Mouse (Mus musculus): Measurements from ENCODE around the gene Cldn17. TPM values are rescaled to one million over a fixed set of nuclear protein-coding genes. Genes with fewer than 3 reads are reported as not detected.

Cldn17 gene
- total RNA-seq (2021) (not detected), polyA plus RNA-seq (2012; rRNA removed) (not detected in 2 replicates)
- long read RNA-seq, result 0 reads

- no peak for DNase-seq
Observed at GRCm38 (mm10) chr16:88506878-88507277, at the start of gene Cldn17. Gene Cldn17, minus strand, starts transcription at chr16:88506978.

DNA sequence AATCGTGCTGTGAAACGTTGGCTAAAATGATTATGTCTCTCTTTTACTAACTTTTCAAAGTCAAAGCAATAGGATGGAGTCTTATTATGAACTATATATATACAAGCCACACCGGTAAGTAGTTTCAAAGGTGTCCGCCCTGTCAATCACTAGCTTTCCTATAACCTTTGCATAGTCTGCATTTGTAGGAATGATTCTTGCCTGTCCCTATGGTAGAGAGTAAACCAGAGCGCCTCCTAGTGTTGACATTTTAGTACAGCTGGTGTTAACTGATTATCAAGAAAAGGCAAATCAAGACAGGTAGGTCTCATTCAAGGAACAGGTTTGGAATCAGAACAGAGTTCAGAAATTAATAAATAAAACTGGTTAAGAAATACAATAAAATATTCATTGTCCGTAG, 35.7 kb upstream of the Cldn17 start:
- peak; percentile 26 for DNase-seq

DNA sequence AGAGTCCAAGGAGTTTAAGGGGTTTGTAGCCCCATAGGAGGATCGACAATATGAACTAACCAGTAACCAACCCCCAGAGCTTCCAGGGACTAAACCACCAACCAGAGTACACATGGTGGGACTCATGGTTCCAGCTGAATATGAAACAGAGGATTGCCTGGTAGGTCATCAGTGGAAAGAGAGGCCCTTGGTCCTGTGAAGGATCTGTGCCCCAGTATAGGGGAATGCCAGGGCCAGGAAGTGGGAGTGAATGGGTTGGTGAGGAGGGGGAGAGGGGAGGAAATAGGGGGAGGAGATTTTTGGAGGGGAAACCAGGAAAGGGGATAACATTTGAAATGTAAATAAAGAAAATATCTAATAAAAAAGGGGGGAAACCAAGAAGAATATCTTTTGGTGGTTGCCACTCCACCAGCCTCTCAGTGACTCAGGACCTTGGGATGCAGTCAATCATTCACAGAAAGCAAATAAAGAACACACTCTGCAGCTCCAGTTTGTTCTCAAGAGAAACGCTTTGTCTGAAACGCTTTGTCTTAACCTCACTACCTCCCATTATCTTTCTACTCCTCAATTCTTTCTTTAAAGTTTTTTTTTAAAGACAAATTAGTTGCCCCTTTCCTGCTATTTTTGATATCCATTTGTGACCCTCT, 33.2 kb upstream of the Cldn17 start:
- no peak for DNase-seq

- no peak for DNase-seq
Observed at GRCm38 (mm10) chr16:88511348-88511747, 4.6 kb upstream of the Cldn17 start.

- no peak for DNase-seq
Observed at GRCm38 (mm10) chr16:88508150-88508549, 1.4 kb upstream of the Cldn17 start.

DNA sequence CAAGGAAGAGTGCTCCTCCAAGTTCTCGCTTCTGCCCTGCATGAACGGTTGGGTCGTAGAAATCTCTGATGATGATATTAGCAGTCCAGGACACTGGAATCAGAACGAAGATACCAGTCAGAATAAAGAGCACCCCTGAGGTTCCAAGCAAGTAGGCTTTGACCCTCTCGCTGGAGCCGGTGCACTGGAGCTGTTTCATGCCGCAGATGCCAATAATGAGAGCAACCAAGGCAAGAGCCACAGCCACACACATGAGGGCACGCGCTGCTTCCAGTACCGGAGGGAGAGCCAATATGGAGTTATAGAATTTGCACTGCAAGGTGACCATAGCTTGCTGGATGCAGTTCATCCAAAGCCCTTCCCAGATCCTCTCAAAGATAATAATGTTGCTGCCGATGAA, 440 bp downstream of the Cldn17 start:
- DNase-seq, result no peak

DNA sequence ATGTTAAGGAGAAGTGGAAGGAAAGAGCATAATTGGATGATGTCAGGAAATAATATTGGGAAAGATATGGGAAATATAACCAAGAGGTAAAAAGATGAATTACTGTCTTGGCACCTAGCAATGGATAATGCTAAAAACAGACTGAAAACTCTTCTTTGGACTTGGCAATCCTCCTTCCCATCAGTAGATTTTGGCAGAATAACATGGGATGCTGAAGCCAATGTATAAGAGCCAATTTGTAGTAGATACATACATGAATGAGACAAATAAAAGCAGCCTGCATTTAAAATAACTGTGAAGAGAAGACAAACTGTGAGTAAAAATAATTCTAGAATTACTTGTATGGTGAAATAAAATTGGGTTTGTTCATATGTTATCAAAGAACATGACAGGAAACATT, 18.7 kb downstream of the Cldn17 start:
- no peak for DNase-seq

- no peak for DNase-seq
Observed at GRCm38 (mm10) chr16:88480011-88480774, 26.6 kb downstream of the Cldn17 start.

GRCm38 (mm10) chr16:88463235-88463634, 43.5 kb downstream of the Cldn17 start:
- no peak for DNase-seq

Other genes with a start within 250 kb of the Cldn17 start
- not detected for gene Grik1, start 216.7 kb downstream of the Cldn17 start, total RNA-seq (2021)
- 0.04 TPM in 1 of 2 replicates, not detected in the other for gene Grik1, start 216.7 kb downstream of the Cldn17 start, polyA plus RNA-seq (2012; rRNA removed)
- not detected for gene Cldn8, start 56.2 kb upstream of the Cldn17 start, total RNA-seq (2021)
- gene Cldn8, start 56.2 kb upstream of the Cldn17 start, polyA plus RNA-seq (2012; rRNA removed), result not detected in 2 replicates
- gene Krtap24-1, start 105.3 kb upstream of the Cldn17 start, total RNA-seq (2021), result not detected
- gene Krtap24-1, start 105.3 kb upstream of the Cldn17 start, polyA plus RNA-seq (2012; rRNA removed), result not detected in 2 replicates
- not detected for gene 2310079G19Rik, start 120.7 kb upstream of the Cldn17 start, total RNA-seq (2021)
- gene 2310079G19Rik, start 120.7 kb upstream of the Cldn17 start, polyA plus RNA-seq (2012; rRNA removed), result not detected in 2 replicates
- gene Krtap26-1, start 140.8 kb upstream of the Cldn17 start, total RNA-seq (2021), result not detected
- gene Krtap26-1, start 140.8 kb upstream of the Cldn17 start, polyA plus RNA-seq (2012; rRNA removed), result not detected in 2 replicates
- not detected for gene Krtap27-1, start 164.7 kb upstream of the Cldn17 start, total RNA-seq (2021)
- not detected in 2 replicates for gene Krtap27-1, start 164.7 kb upstream of the Cldn17 start, polyA plus RNA-seq (2012; rRNA removed)
- not detected for gene 2310061N02Rik, start 201.0 kb upstream of the Cldn17 start, total RNA-seq (2021)
- not detected in 2 replicates for gene 2310061N02Rik, start 201.0 kb upstream of the Cldn17 start, polyA plus RNA-seq (2012; rRNA removed)
- gene Krtap13-1, start 221.9 kb upstream of the Cldn17 start, total RNA-seq (2021), result not detected
- not detected in 2 replicates for gene Krtap13-1, start 221.9 kb upstream of the Cldn17 start, polyA plus RNA-seq (2012; rRNA removed)
- not detected for gene Krtap13, start 244.7 kb upstream of the Cldn17 start, total RNA-seq (2021)
- not detected in 2 replicates for gene Krtap13, start 244.7 kb upstream of the Cldn17 start, polyA plus RNA-seq (2012; rRNA removed)

Data from adrenal gland, adult 2 months (tissue).